Mouse (Mus musculus) stomach, postnatal 0 days (tissue): ENCODE measurements at regions not wholly inside any gene's neighbourhood (a gene's known extent, or its start where the extent isn't known, plus 50 kb on each side); places are given as distances from the start of the nearest gene placed in this dataset.

ENCODE experiments used
- CTCF ChIP-seq: IDR thresholded peaks from 2 replicates; pipeline ENCODE4 v1.5.1; 2016; ENCODE audit warnings: antibody characterized with exemption, low read depth, mild to moderate bottlenecking, moderate library complexity
- EP300 ChIP-seq: optimal IDR thresholded peaks from 2 replicates; pipeline ENCODE3; 2016; ENCODE audit warnings: antibody characterized with exemption

GRCm38 (mm10) chr3:61478861-61479584, 113.3 kb upstream of the B430305J03Rik start:
- no peak for TF ChIP-seq CTCF
- no peak for TF ChIP-seq EP300
